Mouse (Mus musculus): Measurements from ENCODE around the gene Mlxip. TPM values are rescaled to one million over a fixed set of nuclear protein-coding genes. Genes with fewer than 3 reads are reported as not detected.

Mlxip gene
- polyA plus RNA-seq, 1 experiment from 2014 or later = 12.6 TPM

- Histone ChIP-seq H3K36me3 (ENCODE audit: control insufficient read depth, insufficient read depth, low read length) (no peaks in the 10 kb centered on the region), H3K4me1 (ENCODE audit: control insufficient read depth in 2 of 2, insufficient read depth in 2 of 2, low read length in 2 of 2) (peaks cover 13 to 29% of the 10 kb centered on the region in 2 experiments), H3K4me2 (ENCODE audit: low read length) (no peak overlapping the region), H3K9ac (ENCODE audit: low read length) (no peak overlapping the region), H3K27me3 (ENCODE audit: control insufficient read depth, insufficient read depth, low read length) (no peaks in the 10 kb centered on the region), H3K4me3 (ENCODE audit: control insufficient read depth in 1 of 2, insufficient read depth in 1 of 2, low read depth in 1 of 2, low read length in 2 of 2) (no peak overlapping the region), H3K27ac (replicated peaks in 1 of 2; ENCODE audit: control insufficient read depth in 1 of 2, insufficient read depth in 1 of 2, low read depth in 2 of 2, low read length in 2 of 2) (no peak overlapping the region), H3K9me3 (ENCODE audit: control insufficient read depth, low read length) (no peaks in the 10 kb centered on the region)
- WGBS = 96% methylated on average over 4 of the region's 4 CpGs
- no peak for ATAC-seq (ENCODE audit: insufficient number of reproducible peaks, insufficient read depth, low FRiP score, low read depth)
These were observed 4.4 kb downstream of the Mlxip start for GRCm38 (mm10) chr5:123398856-123399498.

GRCm38 (mm10) chr5:123404480-123404879 is 9.9 kb downstream of the Mlxip start:
- H3K27ac ChIP-seq (replicated peaks in 1 of 2; ENCODE audit: control insufficient read depth in 1 of 2, insufficient read depth in 1 of 2, low read depth in 2 of 2, low read length in 2 of 2) = no peak overlapping the region
- no peaks in the 10 kb centered on the region for H3K36me3 ChIP-seq (ENCODE audit: control insufficient read depth, insufficient read depth, low read length)
- no peak overlapping the region for H3K4me3 ChIP-seq (ENCODE audit: control insufficient read depth in 1 of 2, insufficient read depth in 1 of 2, low read depth in 1 of 2, low read length in 2 of 2)
- no peaks in the 10 kb centered on the region for H3K27me3 ChIP-seq (ENCODE audit: control insufficient read depth, insufficient read depth, low read length)
- H3K4me1 ChIP-seq (ENCODE audit: control insufficient read depth in 2 of 2, insufficient read depth in 2 of 2, low read length in 2 of 2) = peaks cover 2 to 8% of the 10 kb centered on the region in 2 experiments; a peak in 3 of 4 replicates
- H3K4me2 ChIP-seq (ENCODE audit: low read length) = no peak overlapping the region
- H3K9ac ChIP-seq (ENCODE audit: low read length) = no peak overlapping the region
- H3K9me3 ChIP-seq (ENCODE audit: control insufficient read depth, low read length) = no peaks in the 10 kb centered on the region
- no peak for ATAC-seq (ENCODE audit: insufficient number of reproducible peaks, insufficient read depth, low FRiP score, low read depth)
- WGBS = 88% methylated on average over 3 of the region's 3 CpGs

- ATAC-seq (ENCODE audit: insufficient number of reproducible peaks, insufficient read depth, low FRiP score, low read depth) = no peak
- peaks cover 2 to 8% of the 10 kb centered on the region in 2 experiments; a peak in 3 of 4 replicates for H3K4me1 ChIP-seq (ENCODE audit: control insufficient read depth in 2 of 2, insufficient read depth in 2 of 2, low read length in 2 of 2)
- no peak overlapping the region for H3K9ac ChIP-seq (ENCODE audit: low read length)
- no peak overlapping the region for H3K4me2 ChIP-seq (ENCODE audit: low read length)
- H3K27ac ChIP-seq (replicated peaks in 1 of 2; ENCODE audit: control insufficient read depth in 1 of 2, insufficient read depth in 1 of 2, low read depth in 2 of 2, low read length in 2 of 2) = no peak overlapping the region
- WGBS = 51% methylated on average over 2 of the region's 2 CpGs
- no peaks in the 10 kb centered on the region for H3K27me3 ChIP-seq (ENCODE audit: control insufficient read depth, insufficient read depth, low read length)
- H3K36me3 ChIP-seq (ENCODE audit: control insufficient read depth, insufficient read depth, low read length) = no peaks in the 10 kb centered on the region
- peaks cover 3% of the 10 kb centered on the region; the same call in 1 of the 2 replicates for H3K9me3 ChIP-seq (ENCODE audit: control insufficient read depth, low read length)
- H3K4me3 ChIP-seq (ENCODE audit: control insufficient read depth in 1 of 2, insufficient read depth in 1 of 2, low read depth in 1 of 2, low read length in 2 of 2) = no peak overlapping the region
These were observed 12.4 kb downstream of the Mlxip start for GRCm38 (mm10) chr5:123406952-123407351.

- Histone ChIP-seq H3K4me2 (ENCODE audit: low read length) (no peak overlapping the region), H3K36me3 (ENCODE audit: control insufficient read depth, insufficient read depth, low read length) (no peaks in the 10 kb centered on the region), H3K9ac (ENCODE audit: low read length) (no peak overlapping the region), H3K4me1 (ENCODE audit: control insufficient read depth in 2 of 2, insufficient read depth in 2 of 2, low read length in 2 of 2) (peaks cover 2 to 8% of the 10 kb centered on the region in 2 experiments; a peak in 3 of 4 replicates), H3K4me3 (ENCODE audit: control insufficient read depth in 1 of 2, insufficient read depth in 1 of 2, low read depth in 1 of 2, low read length in 2 of 2) (no peak overlapping the region), H3K27me3 (ENCODE audit: control insufficient read depth, insufficient read depth, low read length) (no peaks in the 10 kb centered on the region), H3K27ac (replicated peaks in 1 of 2; ENCODE audit: control insufficient read depth in 1 of 2, insufficient read depth in 1 of 2, low read depth in 2 of 2, low read length in 2 of 2) (no peak overlapping the region), H3K9me3 (ENCODE audit: control insufficient read depth, low read length) (peaks cover 3% of the 10 kb centered on the region; the same call in 1 of the 2 replicates)
- 43% methylated on average over 3 of the region's 3 CpGs for WGBS
- no peak for ATAC-seq (ENCODE audit: insufficient number of reproducible peaks, insufficient read depth, low FRiP score, low read depth)
These were observed 13.6 kb downstream of the Mlxip start for GRCm38 (mm10) chr5:123408176-123408575.

- no peak for ATAC-seq (ENCODE audit: insufficient number of reproducible peaks, insufficient read depth, low FRiP score, low read depth)
- no peaks in the 10 kb centered on the region for H3K36me3 ChIP-seq (ENCODE audit: control insufficient read depth, insufficient read depth, low read length)
- no peak overlapping the region for H3K4me3 ChIP-seq (ENCODE audit: control insufficient read depth in 1 of 2, insufficient read depth in 1 of 2, low read depth in 1 of 2, low read length in 2 of 2)
- WGBS = 67% methylated on average over 4 of the region's 4 CpGs
- peaks cover 8 to 31% of the 10 kb centered on the region in 2 experiments for H3K4me1 ChIP-seq (ENCODE audit: control insufficient read depth in 2 of 2, insufficient read depth in 2 of 2, low read length in 2 of 2)
- H3K27me3 ChIP-seq (ENCODE audit: control insufficient read depth, insufficient read depth, low read length) = no peaks in the 10 kb centered on the region
- H3K27ac ChIP-seq (replicated peaks in 1 of 2; ENCODE audit: control insufficient read depth in 1 of 2, insufficient read depth in 1 of 2, low read depth in 2 of 2, low read length in 2 of 2) = peak overlapping the region in 1 of 2 experiments; percentile 28; a peak in 1 of 4 replicates
- H3K4me2 ChIP-seq (ENCODE audit: low read length) = no peak overlapping the region
- H3K9ac ChIP-seq (ENCODE audit: low read length) = no peak overlapping the region
- H3K9me3 ChIP-seq (ENCODE audit: control insufficient read depth, low read length) = peaks cover 3% of the 10 kb centered on the region; the same call in 1 of the 2 replicates
These were observed 17.6 kb downstream of the Mlxip start for GRCm38 (mm10) chr5:123412193-123412592.

GRCm38 (mm10) chr5:123413866-123414363 is 19.3 kb downstream of the Mlxip start:
- no peak for ATAC-seq (ENCODE audit: insufficient number of reproducible peaks, insufficient read depth, low FRiP score, low read depth)
- Histone ChIP-seq H3K4me1 (ENCODE audit: control insufficient read depth in 2 of 2, insufficient read depth in 2 of 2, low read length in 2 of 2) (peaks cover 6 to 29% of the 10 kb centered on the region in 2 experiments; a peak in 3 of 4 replicates), H3K9me3 (ENCODE audit: control insufficient read depth, low read length) (peaks cover 3% of the 10 kb centered on the region; the same call in 1 of the 2 replicates), H3K27me3 (ENCODE audit: control insufficient read depth, insufficient read depth, low read length) (no peaks in the 10 kb centered on the region), H3K4me3 (ENCODE audit: control insufficient read depth in 1 of 2, insufficient read depth in 1 of 2, low read depth in 1 of 2, low read length in 2 of 2) (no peak overlapping the region), H3K36me3 (ENCODE audit: control insufficient read depth, insufficient read depth, low read length) (no peaks in the 10 kb centered on the region), H3K4me2 (ENCODE audit: low read length) (no peak overlapping the region), H3K27ac (replicated peaks in 1 of 2; ENCODE audit: control insufficient read depth in 1 of 2, insufficient read depth in 1 of 2, low read depth in 2 of 2, low read length in 2 of 2) (no peak overlapping the region), H3K9ac (ENCODE audit: low read length) (no peak overlapping the region)
- WGBS = 57% methylated on average over 2 of the region's 2 CpGs

- H3K27ac ChIP-seq (replicated peaks in 1 of 2; ENCODE audit: control insufficient read depth in 1 of 2, insufficient read depth in 1 of 2, low read depth in 2 of 2, low read length in 2 of 2) = no peak overlapping the region
- 51% methylated on average over 3 of the region's 3 CpGs for WGBS
- no peak overlapping the region for H3K4me2 ChIP-seq (ENCODE audit: low read length)
- no peaks in the 10 kb centered on the region for H3K27me3 ChIP-seq (ENCODE audit: control insufficient read depth, insufficient read depth, low read length)
- no peak overlapping the region for H3K4me3 ChIP-seq (ENCODE audit: control insufficient read depth in 1 of 2, insufficient read depth in 1 of 2, low read depth in 1 of 2, low read length in 2 of 2)
- H3K9ac ChIP-seq (ENCODE audit: low read length) = no peak overlapping the region
- H3K36me3 ChIP-seq (ENCODE audit: control insufficient read depth, insufficient read depth, low read length) = no peaks in the 10 kb centered on the region
- no peak for ATAC-seq (ENCODE audit: insufficient number of reproducible peaks, insufficient read depth, low FRiP score, low read depth)
- H3K4me1 ChIP-seq (ENCODE audit: control insufficient read depth in 2 of 2, insufficient read depth in 2 of 2, low read length in 2 of 2) = peaks cover 6 to 29% of the 10 kb centered on the region in 2 experiments; a peak in 3 of 4 replicates
- H3K9me3 ChIP-seq (ENCODE audit: control insufficient read depth, low read length) = no peaks in the 10 kb centered on the region
These were observed 21.6 kb downstream of the Mlxip start for GRCm38 (mm10) chr5:123416149-123416548.
